Mouse (Mus musculus): ENCODE measurements at regions not wholly inside any gene's neighbourhood (a gene's known extent, or its start where the extent isn't known, plus 50 kb on each side); places are given as distances from the start of the nearest gene placed in this dataset.

DNA sequence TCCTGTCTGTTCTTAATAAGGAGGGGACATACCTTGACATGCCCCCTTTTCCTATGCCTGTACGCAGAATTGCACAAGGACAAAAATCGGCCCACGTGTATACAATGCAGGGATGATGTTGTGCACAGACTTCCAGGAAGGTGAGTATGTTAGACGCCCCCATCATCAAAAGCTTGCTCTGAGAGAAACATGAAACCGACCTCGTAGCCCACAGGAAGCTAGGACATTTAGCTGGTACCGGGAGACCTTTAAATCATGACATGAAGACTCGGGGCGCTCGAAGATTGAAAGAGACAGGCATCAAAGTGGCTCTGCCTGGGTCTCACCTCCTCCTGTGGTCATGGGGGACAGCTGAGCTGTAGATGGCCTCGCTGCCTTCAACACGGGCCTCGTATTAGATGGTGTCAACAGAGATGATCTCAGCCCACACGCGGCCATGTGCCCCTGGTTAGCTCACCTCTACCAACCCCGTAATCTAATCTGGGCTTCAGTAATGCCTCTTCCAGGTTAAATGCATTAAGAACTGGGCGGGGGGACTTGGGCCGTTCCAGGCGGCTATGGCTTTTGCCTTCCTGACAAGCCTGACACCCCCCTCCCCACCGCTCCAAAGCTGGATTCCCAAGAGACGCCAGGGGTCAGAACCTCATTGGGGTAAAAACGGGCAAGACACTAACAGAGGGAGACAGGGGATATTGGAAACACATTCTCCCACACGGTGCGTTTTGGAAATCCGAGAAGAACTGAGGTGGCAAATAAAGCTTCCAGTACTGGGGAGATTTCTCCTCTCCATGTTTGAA is 520.9 kb upstream of the Tbx3 start:
- Histone ChIP-seq H3K27ac (no peak overlapping the region), H3K9ac (replicated peaks) (no peak overlapping the region), H3K27me3 (ENCODE audit: control insufficient read depth, insufficient read depth, low read length) (no peaks in the 10 kb centered on the region), H3K4me2 (ENCODE audit: low read depth) (no peak overlapping the region), H3K36me3 (replicated peaks; ENCODE audit: control insufficient read depth, insufficient read depth, low read depth) (no peaks in the 10 kb centered on the region), H3K4me1 (replicated peaks; ENCODE audit: control insufficient read depth in 2 of 2, insufficient read depth in 2 of 2, low read length in 1 of 2) (no peaks in the 10 kb centered on the region), H3K4me3 (ENCODE audit: insufficient read depth in 1 of 2, low read depth in 2 of 2, low read length in 2 of 2) (no peak overlapping the region), H3K9me3 (ENCODE audit: control insufficient read depth, low read length) (no peaks in the 10 kb centered on the region)
- ATAC-seq (ENCODE audit: insufficient read depth): no peak
- 72% methylated on average over 25 of the region's 25 CpGs for WGBS (ENCODE audit: insufficient replicate concordance)
- no peak for DNase-seq (ENCODE audit: low read depth in 3 of 3, low spot score in 3 of 3)
- TF ChIP-seq EP300 (IDR thresholded peaks at IDR 0.05; ENCODE audit: low read depth): no peak
- no peak for TF ChIP-seq CTCF (IDR thresholded peaks at IDR 0.05; ENCODE audit: low read depth)

DNA sequence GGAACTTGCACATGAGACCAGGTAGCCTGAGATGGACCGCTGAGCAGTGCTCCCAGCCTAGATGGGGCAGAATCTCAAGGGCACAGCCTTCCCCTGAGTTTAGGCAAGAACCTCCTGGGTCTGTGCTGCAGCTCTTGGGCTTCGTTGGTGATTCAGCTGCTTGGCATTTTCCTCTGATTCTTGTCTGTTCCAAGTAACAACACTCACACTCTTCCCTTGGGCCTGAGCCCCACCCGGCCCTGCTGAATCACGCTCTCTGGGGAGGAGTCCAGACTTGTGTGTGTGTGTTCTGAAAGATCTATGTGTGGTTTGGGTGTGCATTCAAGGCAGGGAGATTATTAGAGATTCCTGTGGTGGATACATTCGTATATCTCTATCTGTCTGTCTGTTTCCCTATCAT is 517.4 kb upstream of the Tbx3 start:
- Histone ChIP-seq H3K9ac (replicated peaks) (no peak overlapping the region), H3K27ac (no peak overlapping the region), H3K4me2 (ENCODE audit: low read depth) (no peak overlapping the region), H3K27me3 (ENCODE audit: control insufficient read depth, insufficient read depth, low read length) (no peaks in the 10 kb centered on the region), H3K4me1 (replicated peaks; ENCODE audit: control insufficient read depth in 2 of 2, insufficient read depth in 2 of 2, low read length in 1 of 2) (no peaks in the 10 kb centered on the region), H3K4me3 (ENCODE audit: insufficient read depth in 1 of 2, low read depth in 2 of 2, low read length in 2 of 2) (no peak overlapping the region), H3K36me3 (replicated peaks; ENCODE audit: control insufficient read depth, insufficient read depth, low read depth) (no peaks in the 10 kb centered on the region), H3K9me3 (ENCODE audit: control insufficient read depth, low read length) (no peaks in the 10 kb centered on the region; the same call in 1 of the 2 replicates)
- DNase-seq (ENCODE audit: low read depth in 3 of 3, low spot score in 3 of 3) (no peak), ATAC-seq (ENCODE audit: insufficient read depth) (no peak)
- TF ChIP-seq CTCF (IDR thresholded peaks at IDR 0.05; ENCODE audit: low read depth): no peak
- no peak for TF ChIP-seq EP300 (IDR thresholded peaks at IDR 0.05; ENCODE audit: low read depth)
- 66% methylated on average over 5 of the region's 5 CpGs for WGBS (ENCODE audit: insufficient replicate concordance)

DNA sequence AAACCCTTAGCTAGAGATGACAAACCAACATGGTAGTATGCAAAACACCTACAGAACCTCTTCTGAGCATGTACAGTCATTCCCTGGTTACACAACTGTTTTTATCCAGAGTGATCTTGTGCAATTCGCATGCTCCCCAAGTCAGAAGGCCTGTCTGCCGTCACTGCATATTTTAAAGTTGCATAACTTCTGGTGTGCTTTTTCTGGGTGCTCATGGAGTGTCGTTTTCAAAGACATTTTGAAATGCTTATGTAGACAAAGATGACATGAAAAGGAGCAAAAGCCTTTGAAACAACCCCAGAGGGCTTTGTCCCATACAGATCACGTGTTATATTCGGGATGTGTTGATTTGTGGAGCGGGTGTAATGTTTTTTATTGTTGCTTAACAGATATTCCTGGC is 513.8 kb upstream of the Tbx3 start:
- Histone ChIP-seq H3K27ac (no peak overlapping the region), H3K4me1 (replicated peaks; ENCODE audit: control insufficient read depth in 2 of 2, insufficient read depth in 2 of 2, low read length in 1 of 2) (no peaks in the 10 kb centered on the region), H3K36me3 (replicated peaks; ENCODE audit: control insufficient read depth, insufficient read depth, low read depth) (no peaks in the 10 kb centered on the region), H3K4me3 (ENCODE audit: insufficient read depth in 1 of 2, low read depth in 2 of 2, low read length in 2 of 2) (no peak overlapping the region), H3K9ac (replicated peaks) (no peak overlapping the region), H3K27me3 (ENCODE audit: control insufficient read depth, insufficient read depth, low read length) (no peaks in the 10 kb centered on the region), H3K9me3 (ENCODE audit: control insufficient read depth, low read length) (no peaks in the 10 kb centered on the region; the same call in 1 of the 2 replicates), H3K4me2 (ENCODE audit: low read depth) (no peak overlapping the region)
- WGBS (ENCODE audit: insufficient replicate concordance): 53% methylated on average over 6 of the region's 6 CpGs
- no peak for ATAC-seq (ENCODE audit: insufficient read depth)
- no peak for DNase-seq (ENCODE audit: low read depth in 3 of 3, low spot score in 3 of 3)
- no peak for TF ChIP-seq EP300 (IDR thresholded peaks at IDR 0.05; ENCODE audit: low read depth)
- TF ChIP-seq CTCF (IDR thresholded peaks at IDR 0.05; ENCODE audit: low read depth): no peak

DNA sequence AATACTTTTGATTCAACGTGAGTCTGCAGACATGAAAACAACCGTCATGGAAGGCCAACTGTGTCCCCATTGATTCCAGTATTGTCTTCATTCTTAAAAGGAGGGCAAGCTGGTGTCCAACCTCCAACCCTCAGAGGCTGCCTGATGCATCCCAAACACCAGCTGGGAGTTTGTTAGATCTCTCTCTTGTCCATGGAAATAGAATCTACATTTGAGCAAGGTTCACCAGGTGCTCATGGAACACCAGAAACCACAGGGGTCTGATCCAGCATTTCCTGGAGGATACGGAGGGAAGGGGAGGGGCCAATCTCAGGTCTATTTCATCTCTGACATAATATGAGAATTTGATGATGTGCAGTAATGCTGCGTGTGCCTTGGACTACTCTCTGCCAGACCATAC is 512.3 kb upstream of the Tbx3 start:
- Histone ChIP-seq H3K4me1 (replicated peaks; ENCODE audit: control insufficient read depth in 2 of 2, insufficient read depth in 2 of 2, low read length in 1 of 2) (no peaks in the 10 kb centered on the region), H3K27me3 (ENCODE audit: control insufficient read depth, insufficient read depth, low read length) (no peaks in the 10 kb centered on the region), H3K4me2 (ENCODE audit: low read depth) (no peak overlapping the region), H3K27ac (no peak overlapping the region), H3K9me3 (ENCODE audit: control insufficient read depth, low read length) (no peaks in the 10 kb centered on the region; the same call in 1 of the 2 replicates), H3K9ac (replicated peaks) (no peak overlapping the region), H3K36me3 (replicated peaks; ENCODE audit: control insufficient read depth, insufficient read depth, low read depth) (no peaks in the 10 kb centered on the region), H3K4me3 (ENCODE audit: insufficient read depth in 1 of 2, low read depth in 2 of 2, low read length in 2 of 2) (no peak overlapping the region)
- WGBS (ENCODE audit: insufficient replicate concordance): 64% methylated on average over 4 of the region's 4 CpGs
- no peak for TF ChIP-seq CTCF (IDR thresholded peaks at IDR 0.05; ENCODE audit: low read depth)
- no peak for TF ChIP-seq EP300 (IDR thresholded peaks at IDR 0.05; ENCODE audit: low read depth)
- ATAC-seq (ENCODE audit: insufficient read depth) (no peak), DNase-seq (ENCODE audit: low read depth in 3 of 3, low spot score in 3 of 3) (no peak)

DNA sequence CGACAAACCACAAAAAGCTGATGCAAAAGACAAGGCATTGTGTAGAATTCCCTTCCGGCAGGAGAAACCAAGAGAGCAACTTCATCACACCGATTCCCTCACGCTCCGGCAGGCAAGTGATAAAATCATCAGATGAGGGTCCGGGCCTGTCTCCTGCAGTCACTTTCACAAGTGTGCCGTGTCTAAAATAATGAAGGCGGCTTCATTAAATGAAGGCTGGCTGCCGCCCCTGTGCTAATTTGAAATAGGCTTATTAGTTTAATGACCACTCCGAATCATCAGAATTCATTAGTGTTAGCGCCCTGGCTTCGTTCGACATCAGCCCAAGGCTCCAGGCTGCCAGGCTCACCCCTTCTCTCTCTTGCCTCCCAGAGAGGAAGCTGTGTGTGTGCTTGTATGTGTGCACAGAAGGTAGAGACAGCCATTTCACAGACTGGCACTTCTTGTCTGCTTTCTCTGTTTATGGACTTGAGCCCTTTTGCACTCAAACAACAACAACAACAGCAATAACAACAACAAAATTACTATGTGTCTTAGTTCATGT is 508.3 kb upstream of the Tbx3 start:
- ATAC-seq (ENCODE audit: insufficient read depth) (no peak), DNase-seq (ENCODE audit: low read depth in 3 of 3, low spot score in 3 of 3) (no peak)
- Histone ChIP-seq H3K27me3 (ENCODE audit: control insufficient read depth, insufficient read depth, low read length) (no peaks in the 10 kb centered on the region), H3K4me3 (ENCODE audit: insufficient read depth in 1 of 2, low read depth in 2 of 2, low read length in 2 of 2) (no peak overlapping the region), H3K36me3 (replicated peaks; ENCODE audit: control insufficient read depth, insufficient read depth, low read depth) (no peaks in the 10 kb centered on the region), H3K9me3 (ENCODE audit: control insufficient read depth, low read length) (no peaks in the 10 kb centered on the region), H3K4me1 (replicated peaks; ENCODE audit: control insufficient read depth in 2 of 2, insufficient read depth in 2 of 2, low read length in 1 of 2) (no peaks in the 10 kb centered on the region), H3K9ac (replicated peaks) (no peak overlapping the region), H3K4me2 (ENCODE audit: low read depth) (no peak overlapping the region), H3K27ac (no peak overlapping the region)
- TF ChIP-seq EP300 (IDR thresholded peaks at IDR 0.05; ENCODE audit: low read depth): no peak
- TF ChIP-seq CTCF (IDR thresholded peaks at IDR 0.05; ENCODE audit: low read depth): no peak
- WGBS (ENCODE audit: insufficient replicate concordance): 69% methylated on average over 13 of the region's 13 CpGs
